Mouse (Mus musculus): ENCODE data around the gene Hsf5.
A peak's percentile ranks its signal among the peaks of the same experiment; 100 is the strongest.

Hsf5 gene

DNA sequence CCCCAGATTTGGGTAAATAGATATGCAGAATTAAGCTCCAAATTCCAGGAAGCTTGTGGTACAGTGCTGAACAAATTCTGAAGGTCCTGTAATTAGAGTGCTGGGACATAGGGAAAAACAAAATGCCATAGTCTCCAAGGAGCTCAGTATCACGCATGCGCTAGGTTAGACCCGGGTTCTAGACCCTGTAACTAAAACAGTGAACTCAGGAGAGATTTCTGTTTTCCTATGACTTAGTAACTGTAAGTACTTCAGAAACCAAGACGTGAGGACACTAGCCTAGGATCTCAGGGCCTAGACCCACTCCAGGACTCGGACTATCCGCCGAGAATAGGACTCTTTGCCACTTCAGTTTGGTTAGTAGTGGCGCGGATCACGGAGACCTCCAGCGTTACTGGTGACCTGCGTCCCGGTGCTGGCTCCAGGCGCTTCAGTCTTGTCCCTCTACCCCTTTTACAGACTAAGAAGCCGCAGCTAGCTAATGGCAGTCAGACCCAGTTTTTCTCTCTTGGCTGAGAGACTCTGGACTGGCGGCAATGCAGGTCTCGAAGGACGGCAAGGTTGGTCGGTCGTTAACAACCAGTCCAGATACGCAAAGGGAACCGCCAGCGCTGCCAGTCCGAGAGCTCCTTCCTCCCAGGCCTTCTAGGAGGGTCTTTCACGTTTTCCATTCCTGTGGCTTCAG lies 26.0 kb upstream of the Hsf5 start:
- DNase-seq, result peak; percentile 41 to 54

DNA sequence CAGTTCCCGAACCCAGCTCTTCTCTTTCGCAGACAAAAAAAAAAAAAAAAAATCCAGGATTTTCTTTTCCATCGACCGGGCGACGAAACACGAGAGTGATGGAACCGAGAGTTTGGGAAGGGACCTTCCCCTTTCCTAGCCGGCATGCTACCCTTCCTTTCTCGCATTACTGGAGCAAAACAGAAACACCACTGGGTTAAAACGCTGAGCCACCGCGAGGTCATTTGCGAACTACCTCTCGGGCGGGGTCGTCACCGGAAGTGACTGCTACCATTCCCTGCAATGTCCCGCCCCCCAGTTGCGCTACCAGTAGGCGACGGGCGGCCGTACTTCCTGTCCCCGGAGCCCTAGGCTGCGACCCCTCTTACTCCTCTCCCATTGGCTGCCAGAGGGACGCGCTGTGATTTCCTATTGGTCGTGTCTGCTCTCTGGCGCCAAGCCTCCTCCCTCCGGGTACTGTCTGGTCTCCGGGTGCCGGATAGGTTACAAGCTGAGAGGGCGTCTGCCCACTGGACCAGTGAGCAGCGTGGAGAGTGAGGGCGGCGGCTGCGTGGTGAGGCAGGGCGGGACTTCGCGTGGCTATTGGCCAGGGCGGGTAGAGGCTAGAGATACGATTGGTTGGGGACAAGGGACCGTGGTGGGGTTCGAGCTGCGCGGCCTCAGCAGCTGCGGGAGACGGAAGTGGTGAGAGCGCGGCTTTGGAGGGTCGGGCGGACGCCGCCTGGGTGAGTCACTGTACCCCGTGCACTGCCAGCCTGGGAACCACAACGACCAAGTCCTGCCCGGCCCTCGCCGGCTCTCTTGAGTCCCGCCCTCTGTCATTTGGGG lies 25.2 kb upstream of the Hsf5 start, which contains the start of gene Mtmr4:
Gene Mtmr4 (plus strand): TSS at position 637 of the 828 bp plus-strand sequence.
- DNase-seq, result peak; percentile 99 to 100

- DNase-seq, result no peak
Observed at GRCm38 (mm10) chr11:87592354-87592695, 24.6 kb upstream of the Hsf5 start.

GRCm38 (mm10) chr11:87592713-87593598 lies 24.0 kb upstream of the Hsf5 start:
- no peak for DNase-seq

DNA sequence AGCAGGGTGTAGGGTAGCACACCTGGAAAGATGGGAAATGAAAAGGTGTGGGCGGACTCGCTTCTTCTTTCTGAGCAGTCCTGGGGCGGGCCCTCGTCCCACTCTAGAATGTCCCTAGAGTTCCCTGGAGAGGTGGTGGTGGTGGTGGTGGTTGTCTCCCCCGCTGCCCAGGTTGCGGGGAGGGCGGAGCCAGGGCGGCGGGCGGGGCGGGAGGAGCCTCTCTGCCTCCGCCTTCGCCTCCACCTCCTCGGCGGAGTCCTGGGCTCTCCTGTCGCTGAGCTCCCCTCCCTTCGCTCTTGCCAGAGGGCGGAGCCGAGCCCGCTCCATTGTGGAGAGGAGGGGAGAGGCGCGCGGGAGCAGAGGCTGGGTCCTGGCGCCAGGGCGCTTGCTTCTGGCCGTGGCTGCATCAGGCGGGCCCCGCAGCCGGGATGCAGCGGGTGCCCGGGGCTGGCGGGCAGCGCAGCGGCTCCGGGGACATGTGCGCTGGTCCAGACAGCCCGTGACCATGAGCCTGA lies 21.6 kb upstream of the Hsf5 start:
- DNase-seq, result peak; percentile 82 to 88

DNA sequence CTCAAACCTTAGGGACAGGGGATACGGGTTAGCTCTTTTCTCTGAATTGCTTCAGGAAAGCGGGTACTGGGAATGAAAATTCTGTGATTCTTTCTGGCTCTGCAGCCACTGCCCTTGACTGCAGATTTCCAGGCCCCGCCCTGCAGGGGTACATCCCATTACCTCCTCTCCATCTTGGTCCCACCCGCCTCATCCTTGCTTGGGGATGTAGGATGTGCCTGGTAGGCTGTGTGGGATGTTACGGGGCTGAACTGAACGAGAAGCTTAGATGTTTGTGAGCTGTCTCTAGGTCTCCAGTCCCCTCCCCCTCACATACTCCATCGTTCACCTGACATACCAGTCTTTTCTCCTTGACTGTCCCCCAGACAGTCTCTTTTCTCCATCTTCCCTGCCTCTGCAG lies 21.0 kb upstream of the Hsf5 start:
- DNase-seq, result peak; percentile 24 to 28

GRCm38 (mm10) chr11:87596492-87596891 lies 20.5 kb upstream of the Hsf5 start:
- DNase-seq, result no peak

DNA sequence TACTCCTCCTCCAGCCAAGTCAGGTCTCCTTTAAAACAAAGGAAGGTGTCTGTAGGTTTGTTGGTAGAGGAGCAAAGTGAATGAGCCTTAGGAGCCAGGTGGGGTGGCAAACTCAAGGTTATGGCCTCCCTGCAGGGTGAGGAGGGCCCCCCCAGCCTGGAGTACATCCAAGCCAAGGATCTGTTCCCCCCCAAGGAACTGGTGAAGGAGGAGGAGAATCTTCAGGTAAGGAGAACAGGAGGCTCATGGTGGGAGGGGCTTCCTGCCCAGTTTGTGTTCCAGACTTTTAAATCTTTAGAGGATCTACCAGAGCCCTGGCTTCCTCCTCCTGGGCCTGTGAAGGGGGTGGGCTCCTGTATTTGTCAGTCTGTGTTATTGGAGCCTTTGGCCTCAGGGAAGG lies 19.9 kb upstream of the Hsf5 start:
- no peak for DNase-seq

GRCm38 (mm10) chr11:87599395-87600089 lies 17.4 kb upstream of the Hsf5 start:
- DNase-seq, result no peak

DNA sequence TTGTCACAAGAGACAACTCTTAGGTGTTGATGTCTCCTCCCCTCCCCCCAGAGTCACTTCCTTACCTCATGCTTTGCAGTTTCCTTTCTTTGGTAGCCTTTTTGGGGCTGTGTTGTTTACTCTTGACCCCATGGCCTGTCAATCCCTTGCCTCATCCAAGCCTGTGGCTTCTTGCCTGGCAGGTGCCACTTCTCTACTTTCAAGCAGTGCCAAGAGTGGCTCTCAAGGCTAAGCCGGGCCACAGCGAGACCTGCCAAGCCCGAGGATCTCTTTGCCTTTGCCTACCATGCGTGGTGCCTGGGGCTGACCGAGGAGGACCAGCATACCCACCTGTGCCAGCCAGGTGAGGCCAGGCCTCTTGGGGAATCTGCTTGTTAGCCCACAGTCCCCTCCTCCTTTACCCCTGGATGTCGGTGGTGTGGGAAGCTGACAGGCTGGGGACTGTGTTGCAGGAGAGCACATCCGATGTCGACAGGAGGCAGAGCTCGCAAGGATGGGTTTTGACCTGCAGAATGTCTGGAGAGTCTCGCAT lies 16.6 kb upstream of the Hsf5 start:
- DNase-seq, result no peak

DNA sequence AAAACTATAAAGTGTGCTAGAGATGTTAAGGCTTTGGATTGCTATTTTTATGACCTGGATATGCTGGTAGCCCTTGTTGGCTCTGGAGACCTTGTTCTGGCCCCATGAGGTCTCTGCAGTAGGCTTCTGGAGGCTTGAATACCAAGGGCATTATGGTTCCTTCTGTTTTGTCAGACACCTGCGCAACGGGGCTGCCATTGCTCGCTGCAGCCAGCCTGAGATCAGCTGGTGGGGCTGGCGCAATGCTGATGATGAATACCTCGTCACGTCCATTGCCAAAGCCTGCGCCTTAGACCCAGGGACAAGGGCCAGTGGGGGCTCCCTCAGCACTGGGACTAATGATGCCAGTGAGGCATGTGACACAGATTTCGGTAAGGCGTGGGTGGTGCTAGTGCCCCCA lies 14.7 kb upstream of the Hsf5 start:
- no peak for DNase-seq

DNA sequence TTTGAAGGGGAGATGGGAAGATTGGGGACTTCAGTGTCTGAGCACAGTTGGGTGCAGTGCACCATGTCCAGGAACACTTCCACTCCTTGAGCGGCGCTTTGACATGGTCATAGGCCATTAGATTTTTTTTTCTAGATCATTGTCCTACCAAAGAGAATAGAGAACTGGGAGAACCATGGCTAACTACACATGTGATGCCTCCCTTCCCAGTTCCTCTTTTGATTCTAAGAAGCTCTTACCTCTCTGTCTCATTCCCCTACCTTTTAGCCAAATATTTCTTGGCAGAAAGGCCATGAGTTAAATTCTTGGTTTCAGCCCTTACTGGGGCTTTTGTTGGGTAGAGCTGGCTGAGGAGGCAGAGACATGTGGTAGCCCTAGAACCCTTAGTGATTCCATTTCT lies 13.4 kb upstream of the Hsf5 start:
- no peak for DNase-seq

DNA sequence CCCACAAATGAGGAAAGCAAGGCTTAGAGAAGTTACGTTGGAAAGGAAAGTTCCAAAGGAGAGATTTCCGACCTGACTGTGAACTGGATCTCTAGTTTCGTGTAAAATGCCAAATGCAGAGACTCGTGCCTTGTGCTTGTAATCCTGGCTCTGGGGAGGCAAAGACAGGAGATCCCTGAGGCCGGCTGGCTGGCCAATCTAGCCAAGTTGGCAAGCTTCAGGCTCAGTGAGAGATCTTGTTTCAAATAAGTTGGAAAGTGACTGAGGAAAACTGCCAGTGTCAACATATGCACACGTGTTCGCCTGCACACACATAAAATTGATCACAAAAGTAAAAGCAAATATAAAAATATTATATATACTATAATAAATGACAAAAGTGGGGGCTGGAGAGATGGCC lies 7.7 kb upstream of the Hsf5 start:
- DNase-seq, result peak in 1 of 2 experiments; percentile 30

DNA sequence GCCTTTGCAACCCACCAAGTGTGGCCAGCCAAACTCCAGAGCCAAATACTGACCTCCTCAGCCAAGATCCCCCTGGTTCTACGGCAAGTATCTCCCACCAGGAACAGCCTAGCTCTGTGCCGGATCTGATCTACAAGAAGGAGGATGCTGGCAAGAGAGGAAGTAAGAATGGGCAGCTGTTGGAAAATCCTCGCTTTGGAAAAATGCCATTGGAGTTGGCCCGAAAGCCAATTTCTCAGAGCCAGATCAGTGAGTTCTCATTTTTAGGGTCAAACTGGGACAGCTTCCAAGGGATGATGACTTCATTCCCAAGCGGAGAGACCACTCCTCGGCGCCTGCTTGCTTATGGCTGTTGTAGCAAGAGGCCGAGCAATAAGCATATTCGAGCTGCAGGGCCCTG lies 5.4 kb upstream of the Hsf5 start:
- DNase-seq, result no peak

DNA sequence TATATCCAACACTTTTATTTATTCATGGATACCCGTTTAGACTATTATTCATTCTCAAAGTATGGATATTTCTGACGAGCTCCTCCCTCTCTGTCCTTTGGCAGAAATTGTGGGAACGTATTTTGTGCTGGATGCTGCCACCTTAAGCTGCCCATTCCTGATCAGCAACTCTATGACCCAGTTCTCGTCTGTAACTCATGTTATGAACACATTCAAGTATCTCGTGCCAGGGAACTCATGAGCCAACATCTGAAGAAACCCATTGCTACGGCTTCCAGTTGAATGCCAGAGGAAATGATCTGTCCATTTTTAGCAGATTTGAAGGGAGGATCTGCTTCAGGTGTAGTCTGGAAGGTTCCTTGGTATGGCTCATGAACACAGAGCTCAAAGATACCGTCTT lies 3.0 kb upstream of the Hsf5 start:
- no peak for DNase-seq

DNA sequence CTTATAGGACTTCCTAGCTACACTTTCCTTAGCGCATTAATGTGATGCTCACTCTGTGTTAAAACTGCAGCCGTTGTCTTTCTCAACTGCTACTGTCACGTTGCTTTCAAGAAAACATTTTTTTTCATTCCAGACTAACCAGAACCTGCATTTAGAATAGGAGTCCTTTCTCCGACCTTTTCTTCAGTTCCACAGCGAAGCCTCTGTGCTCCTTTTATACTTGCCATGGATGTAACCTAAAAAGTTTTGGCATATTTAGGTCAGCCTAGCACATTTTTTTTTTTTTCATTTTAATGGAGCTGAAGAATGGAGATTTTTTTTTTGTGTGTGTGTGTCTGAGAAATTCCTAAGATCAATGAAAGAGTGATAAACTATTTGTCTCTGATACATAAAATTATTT lies 1.4 kb upstream of the Hsf5 start:
- DNase-seq, result no peak

- DNase-seq, result no peak
Observed at GRCm38 (mm10) chr11:87615952-87616351, 1.0 kb upstream of the Hsf5 start.

DNA sequence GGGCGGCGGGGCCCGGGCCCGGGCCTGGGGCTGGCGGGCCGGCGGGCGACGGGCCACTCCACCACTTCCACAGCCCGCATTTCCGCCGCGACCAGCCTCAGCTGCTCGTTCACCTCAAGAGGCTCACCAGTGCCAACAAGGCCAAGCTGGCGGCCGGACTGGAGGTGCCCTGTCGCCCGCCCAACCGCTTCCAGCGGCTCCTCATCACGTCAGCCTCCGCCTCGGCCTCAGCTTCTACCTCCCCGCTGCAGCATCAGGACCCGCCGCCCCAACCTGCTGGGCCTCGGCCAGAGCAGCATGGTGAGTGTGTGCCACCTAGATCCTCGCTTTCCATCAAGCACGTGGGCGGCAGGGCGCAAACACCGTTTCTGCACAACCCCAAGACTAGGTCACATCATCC lies 642 bp downstream of the Hsf5 start:
- DNase-seq, result no peak

DNA sequence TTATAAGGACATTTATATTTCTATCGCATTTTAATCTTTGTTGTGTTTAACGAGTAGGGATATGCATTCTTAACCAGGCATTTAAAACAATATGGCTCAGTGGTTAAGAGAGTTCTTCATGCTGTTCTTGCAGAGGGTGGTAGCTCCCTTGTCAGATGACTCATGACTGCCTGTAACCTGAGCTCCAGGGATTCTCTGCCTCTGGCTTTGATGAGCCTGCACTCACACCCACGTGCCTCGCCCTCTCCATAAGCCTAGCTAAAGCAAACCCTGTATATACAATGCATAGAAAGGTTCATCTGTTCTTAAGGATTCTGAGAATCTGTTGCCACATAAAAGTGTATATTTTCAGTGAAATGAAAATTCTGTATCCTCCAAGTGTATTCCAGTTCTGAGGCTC lies 6.2 kb downstream of the Hsf5 start:
- DNase-seq, result no peak

GRCm38 (mm10) chr11:87629859-87630258 lies 12.9 kb downstream of the Hsf5 start:
- DNase-seq, result peak; percentile 38 to 39

- no peak for DNase-seq
Observed at GRCm38 (mm10) chr11:87638793-87639192, 21.8 kb downstream of the Hsf5 start.

DNA sequence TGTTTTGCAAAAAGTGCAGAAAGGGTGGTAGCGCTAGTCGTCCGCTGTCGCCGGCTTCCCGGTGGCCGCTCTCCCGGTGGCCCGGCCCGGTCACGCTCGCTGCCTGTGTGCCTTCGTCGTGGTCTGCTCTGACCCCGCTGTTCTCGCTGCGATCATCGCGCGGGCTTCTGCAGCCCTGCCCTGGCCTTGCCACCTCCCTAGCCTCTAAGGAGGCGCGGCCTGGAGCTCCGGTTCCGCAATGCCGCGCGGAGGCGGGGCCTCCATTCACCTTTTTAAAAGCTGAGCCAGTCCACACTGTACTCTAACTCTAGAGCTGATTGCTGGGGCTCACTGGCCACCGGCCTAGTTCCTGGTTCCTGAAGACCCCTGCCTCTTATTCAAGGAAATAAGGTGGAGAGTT lies 22.2 kb downstream of the Hsf5 start:
- DNase-seq, result peak; percentile 68 to 70

Measured in cerebellum, postnatal 36 days (tissue).